Mouse (Mus musculus): ENCODE measurements around the gene Sv2c.
"Not testable (repeated sequence)": the region's sequence is repeated elsewhere in the genome, so short reads cannot be mapped to it uniquely, and the experiment has no call there.

The Sv2c gene

GRCm38 (mm10) chr13:96132401-96132816, at the start of gene Sv2c:
Gene Sv2c (minus strand): TSS chr13:96132577.
- peak; percentile 49 for DNase-seq (ENCODE audit: low read depth, low spot score)

- DNase-seq (ENCODE audit: low read depth, low spot score), result no peak
These were observed 48.3 kb upstream of the Sv2c start for GRCm38 (mm10) chr13:96180671-96181161.

- DNase-seq (ENCODE audit: low read depth, low spot score), result peak; percentile 68
These were observed 43.3 kb upstream of the Sv2c start for GRCm38 (mm10) chr13:96175591-96176212.

- DNase-seq (ENCODE audit: low read depth, low spot score), result no peak
These were observed 41.3 kb upstream of the Sv2c start for GRCm38 (mm10) chr13:96173686-96174085.

GRCm38 (mm10) chr13:96172290-96172689, 39.9 kb upstream of the Sv2c start:
- DNase-seq (ENCODE audit: low read depth, low spot score), result no peak

- no peak for DNase-seq (ENCODE audit: low read depth, low spot score)
These were observed 36.8 kb upstream of the Sv2c start for GRCm38 (mm10) chr13:96168991-96169665.

GRCm38 (mm10) chr13:96166593-96166992, 34.2 kb upstream of the Sv2c start:
- peak; percentile 31 for DNase-seq (ENCODE audit: low read depth, low spot score)

- DNase-seq (ENCODE audit: low read depth, low spot score), result no peak
These were observed 1.2 kb upstream of the Sv2c start for GRCm38 (mm10) chr13:96133363-96134100.

- DNase-seq (ENCODE audit: low read depth, low spot score), result no peak
These were observed 456 bp upstream of the Sv2c start for GRCm38 (mm10) chr13:96132833-96133232.

- DNase-seq (ENCODE audit: low read depth, low spot score), result no peak
These were observed 466 bp downstream of the Sv2c start for GRCm38 (mm10) chr13:96131911-96132310.

- DNase-seq (ENCODE audit: low read depth, low spot score), result peak; percentile 62
These were observed 1.3 kb downstream of the Sv2c start for GRCm38 (mm10) chr13:96131050-96131449.

- DNase-seq (ENCODE audit: low read depth, low spot score), result no peak
These were observed 3.3 kb downstream of the Sv2c start for GRCm38 (mm10) chr13:96129081-96129480.

GRCm38 (mm10) chr13:96126669-96127068, 5.7 kb downstream of the Sv2c start:
- no peak for DNase-seq (ENCODE audit: low read depth, low spot score)

- no peak for DNase-seq (ENCODE audit: low read depth, low spot score)
These were observed 7.4 kb downstream of the Sv2c start for GRCm38 (mm10) chr13:96125011-96125410.

GRCm38 (mm10) chr13:96112711-96113110, 19.7 kb downstream of the Sv2c start:
- no peak for DNase-seq (ENCODE audit: low read depth, low spot score)

- no peak for DNase-seq (ENCODE audit: low read depth, low spot score)
These were observed 21.6 kb downstream of the Sv2c start for GRCm38 (mm10) chr13:96110767-96111166.

GRCm38 (mm10) chr13:96106367-96106766, 26.0 kb downstream of the Sv2c start:
- DNase-seq (ENCODE audit: low read depth, low spot score), result no peak

- DNase-seq (ENCODE audit: low read depth, low spot score), result no peak
These were observed 41.4 kb downstream of the Sv2c start for GRCm38 (mm10) chr13:96090929-96091328.

GRCm38 (mm10) chr13:96085581-96086302, 46.6 kb downstream of the Sv2c start:
- no peak for DNase-seq (ENCODE audit: low read depth, low spot score)

- not testable (repeated sequence) for DNase-seq (ENCODE audit: low read depth, low spot score)
These were observed 50.6 kb downstream of the Sv2c start, which contains the start of gene Gm17190 for GRCm38 (mm10) chr13:96081754-96082153. Gene Gm17190 (plus strand): TSS chr13:96082054.

GRCm38 (mm10) chr13:96081276-96081675, 51.1 kb downstream of the Sv2c start, which contains the start of gene Gm20075:
Gene Gm20075 (minus strand): TSS chr13:96081376.
- DNase-seq (ENCODE audit: low read depth, low spot score), result not testable (repeated sequence)

GRCm38 (mm10) chr13:96073555-96073954, 58.8 kb downstream of the Sv2c start:
- no peak for DNase-seq (ENCODE audit: low read depth, low spot score)
